Mouse (Mus musculus) lung, postnatal 36 days (tissue): ENCODE measurements at regions not wholly inside any gene's neighbourhood (a gene's known extent, or its start where the extent isn't known, plus 50 kb on each side); places are given as distances from the start of the nearest gene placed in this dataset.

Experiments used
- DNase-seq: peaks from one replicate; pipeline ENCODE4 v3.0.0; 2022; ENCODE audit warnings: mixed read lengths

- no peak for DNase-seq
These were observed 172.6 kb downstream of the Gas1 start for GRCm38 (mm10) chr13:60004611-60005010.

DNA sequence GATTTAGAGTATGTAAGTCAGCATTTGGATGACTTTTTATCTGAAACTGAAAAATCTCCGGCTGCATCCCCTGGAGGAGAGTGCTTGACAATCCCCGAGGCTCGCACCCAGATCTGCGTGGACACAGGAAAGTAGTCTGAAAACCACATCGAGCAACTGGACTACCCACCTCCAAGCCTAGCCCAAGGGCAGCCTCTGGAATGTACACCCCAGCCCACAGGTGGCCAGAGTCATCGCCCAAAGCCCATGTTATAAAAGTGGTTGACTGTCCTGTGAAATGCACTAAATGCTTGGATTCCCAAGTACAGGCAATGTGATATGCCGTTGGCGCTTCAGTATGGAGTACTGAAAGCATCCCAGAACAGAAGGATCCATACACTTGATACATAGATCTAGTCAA is 175.1 kb downstream of the Gas1 start:
- DNase-seq, result no peak

- no peak for DNase-seq
These were observed 175.5 kb downstream of the Gas1 start for GRCm38 (mm10) chr13:60001637-60002036.

- no peak for DNase-seq
These were observed 176.4 kb downstream of the Gas1 start for GRCm38 (mm10) chr13:60000618-60001347.

- DNase-seq, result no peak
These were observed 174.5 kb upstream of the Tut7 start for GRCm38 (mm10) chr13:59997431-59997830.

DNA sequence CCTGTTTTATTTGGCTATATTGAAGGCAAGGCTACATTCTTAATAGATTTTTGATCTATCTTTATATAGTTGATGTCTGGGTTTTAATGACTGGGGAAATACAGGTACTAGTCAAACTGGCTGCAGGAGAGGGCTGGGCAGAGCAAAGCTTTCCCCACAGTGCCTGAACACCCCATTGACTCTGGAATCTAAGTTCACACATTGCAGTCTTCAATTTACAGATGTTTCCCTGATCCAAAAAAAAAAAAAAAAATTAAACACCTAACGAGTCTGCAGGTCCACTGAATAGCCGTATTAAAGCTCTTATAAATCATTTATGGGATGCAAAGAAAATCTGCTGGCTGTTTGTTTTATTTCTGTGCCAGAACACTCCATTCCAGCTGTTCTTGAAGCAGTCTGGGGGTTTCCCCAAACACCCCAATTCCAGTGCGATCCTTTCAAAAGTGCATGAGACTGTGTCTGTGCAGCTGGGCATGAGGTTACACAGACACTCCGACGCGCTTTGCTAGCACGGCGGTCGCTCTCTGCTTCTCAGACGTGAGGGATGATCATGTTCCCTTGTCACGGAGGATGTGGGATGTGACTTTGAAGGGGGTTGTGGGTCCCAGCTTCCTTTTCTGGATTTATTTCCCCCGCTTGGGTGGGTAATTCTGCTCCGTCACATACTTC is 173.3 kb upstream of the Tut7 start:
- no peak for DNase-seq

DNA sequence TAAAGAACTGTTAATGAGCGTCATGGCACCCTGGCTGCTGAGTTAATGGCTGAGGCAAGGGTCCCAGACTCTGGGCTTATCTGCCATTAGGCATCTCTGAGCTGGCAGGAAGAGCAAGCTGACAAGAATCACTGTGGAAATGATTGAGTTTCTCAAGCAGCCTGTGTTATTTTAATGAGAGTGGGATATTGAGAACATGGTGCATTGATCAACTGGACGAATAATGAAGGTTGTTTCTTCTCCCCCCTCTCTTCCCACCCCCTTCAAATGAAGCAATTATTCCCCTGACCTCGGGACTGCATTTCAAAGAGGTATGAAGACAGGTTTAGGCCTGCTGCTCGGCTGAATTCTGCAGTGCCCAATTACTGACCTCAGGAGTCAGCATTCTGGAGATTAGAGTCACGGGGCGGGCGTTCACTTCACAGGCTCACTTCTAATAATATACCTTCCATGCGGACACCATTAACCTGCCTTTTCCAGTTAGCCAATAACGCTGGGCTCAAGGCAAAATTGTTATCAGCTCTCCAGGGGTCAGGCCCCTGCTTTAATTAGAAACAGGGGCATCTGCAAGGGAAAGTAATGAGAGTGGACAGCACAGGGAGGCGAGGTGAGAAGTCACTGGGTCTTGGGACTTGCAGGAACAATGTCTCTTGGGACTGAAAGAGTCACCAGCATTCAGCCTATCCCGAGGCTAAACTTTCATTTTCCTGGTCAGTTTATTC is 170.0 kb upstream of the Tut7 start:
- DNase-seq, result no peak

- no peak for DNase-seq
These were observed 169.4 kb upstream of the Tut7 start for GRCm38 (mm10) chr13:59992346-59992745.

DNA sequence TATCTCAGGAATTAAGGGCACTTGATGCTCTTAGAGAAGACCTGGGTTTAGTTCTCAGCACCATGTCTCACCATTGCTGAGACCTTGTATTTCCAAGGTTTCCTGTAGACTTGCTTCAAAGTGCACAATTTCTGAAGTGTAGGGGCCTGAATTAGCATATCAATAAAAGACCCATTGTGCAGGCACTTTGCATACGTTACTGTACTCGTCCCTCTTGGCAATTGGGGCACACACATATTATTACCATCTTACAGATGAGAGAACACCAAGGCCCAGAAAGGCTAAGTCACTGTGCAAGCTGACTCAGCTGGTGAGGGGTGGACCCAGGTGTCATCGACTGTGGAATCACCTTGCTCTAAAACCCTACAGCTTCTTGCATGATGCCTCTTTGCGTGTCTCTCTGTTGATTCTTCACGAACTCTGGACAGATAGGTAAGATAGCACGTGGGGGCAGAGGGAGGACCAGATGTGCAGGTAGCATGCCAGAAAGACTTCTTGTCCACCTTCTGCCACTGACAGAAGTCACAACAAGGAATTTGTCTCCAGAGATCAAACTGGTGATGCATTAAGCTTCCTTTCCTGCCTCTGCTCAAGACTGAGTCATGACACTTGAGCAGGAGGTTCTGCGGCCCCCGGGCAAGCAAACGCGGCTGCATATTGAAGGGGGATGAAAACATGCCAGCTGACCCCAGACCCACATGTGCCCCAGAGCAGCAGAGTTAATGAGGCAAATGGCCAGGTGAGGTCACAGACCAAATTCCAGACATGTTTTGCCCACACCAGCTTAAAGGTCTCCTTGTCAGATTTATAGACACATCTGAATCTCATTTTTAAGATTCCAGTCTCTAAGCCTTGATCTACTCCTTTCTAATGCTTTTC is 167.7 kb upstream of the Tut7 start:
- DNase-seq, result no peak

GRCm38 (mm10) chr13:59988393-59988965 is 165.5 kb upstream of the Tut7 start:
- no peak for DNase-seq

- no peak for DNase-seq
These were observed 153.5 kb upstream of the Tut7 start for GRCm38 (mm10) chr13:59976425-59976824.

- no peak for DNase-seq
These were observed 149.1 kb upstream of the Tut7 start for GRCm38 (mm10) chr13:59972093-59972427.

DNA sequence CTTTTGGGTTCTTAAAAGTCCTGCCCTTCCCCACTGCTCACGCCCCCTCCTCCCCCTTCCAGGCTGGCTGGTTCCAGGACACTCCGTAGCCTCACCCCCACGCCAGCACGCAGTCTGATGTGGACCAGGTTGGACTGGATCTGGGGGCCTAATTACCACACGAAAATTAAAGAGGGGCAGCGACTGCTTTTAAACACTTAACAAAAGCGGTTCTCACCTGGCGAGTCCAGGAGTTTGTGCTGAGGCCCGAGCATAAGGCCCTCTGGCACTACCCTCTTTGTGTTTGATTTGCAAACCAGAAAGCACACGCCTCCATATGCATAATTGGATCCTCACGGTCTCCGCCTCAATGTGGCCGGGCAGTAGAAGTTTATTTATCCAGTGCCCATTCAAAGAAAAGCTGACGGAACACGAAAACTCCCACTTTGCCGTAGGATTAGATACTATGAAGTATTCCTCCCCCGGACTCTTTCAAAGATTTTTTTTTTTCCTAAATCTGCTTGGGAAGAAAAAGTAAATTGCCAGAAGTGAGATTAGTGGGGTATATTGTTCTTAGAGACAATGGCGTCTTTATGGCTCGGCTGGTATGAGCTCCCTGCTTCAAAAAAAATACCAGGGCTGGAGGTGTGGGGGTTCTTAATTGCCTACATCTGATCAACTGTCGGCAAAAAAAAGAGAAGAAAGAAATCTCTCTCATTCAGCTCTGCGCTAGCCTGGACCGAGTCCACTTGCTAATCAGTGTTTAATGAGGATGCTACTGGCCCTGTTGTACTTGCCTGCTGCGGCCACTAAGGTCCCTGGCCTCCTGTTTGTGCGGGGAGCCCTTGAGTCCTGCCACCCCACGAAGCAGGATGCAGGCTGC is 148.5 kb upstream of the Tut7 start:
- DNase-seq, result no peak

DNA sequence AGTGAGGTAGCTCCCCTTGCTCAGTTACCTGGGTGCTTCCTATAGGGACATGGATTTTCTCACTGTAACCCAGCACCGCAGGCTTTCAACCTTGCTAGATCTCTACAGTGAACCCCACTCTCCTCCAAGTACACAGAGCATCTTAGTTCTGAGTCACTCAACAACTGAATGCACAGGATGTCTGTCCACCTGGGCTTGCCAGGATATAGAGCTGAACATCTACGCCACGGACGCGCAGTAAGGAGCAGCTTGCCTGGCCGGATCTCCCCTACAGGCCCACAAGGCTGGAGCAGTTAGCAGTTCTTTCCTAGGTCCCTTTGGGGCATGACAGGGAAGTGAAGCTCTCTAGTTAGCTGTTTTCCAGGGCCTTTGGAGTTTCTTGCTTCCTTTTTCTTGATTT is 147.5 kb upstream of the Tut7 start:
- DNase-seq, result no peak

GRCm38 (mm10) chr13:59969484-59969883 is 146.5 kb upstream of the Tut7 start:
- DNase-seq, result no peak

GRCm38 (mm10) chr13:59968584-59969240 is 145.8 kb upstream of the Tut7 start:
- DNase-seq, result no peak

- no peak for DNase-seq
These were observed 143.7 kb upstream of the Tut7 start for GRCm38 (mm10) chr13:59966535-59967255.

DNA sequence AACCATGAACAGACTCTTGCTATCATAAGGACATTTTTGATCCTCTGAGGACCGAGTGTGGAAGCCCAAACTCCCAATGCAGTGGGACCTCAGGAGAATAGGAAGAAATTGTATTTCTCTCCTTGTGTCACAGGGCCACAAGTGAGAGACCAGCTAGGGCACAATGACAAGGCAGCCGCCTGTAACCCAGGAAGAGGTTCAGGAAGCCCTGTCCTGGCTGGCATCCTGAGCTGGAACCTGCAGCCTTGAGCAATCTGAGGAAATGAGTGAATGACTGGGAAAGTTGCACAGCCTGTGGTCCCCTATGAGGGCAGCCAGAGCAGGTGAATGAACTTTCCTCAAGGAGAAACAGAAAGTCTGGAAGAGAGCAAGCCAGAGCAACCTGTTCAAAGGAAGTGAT is 142.0 kb upstream of the Tut7 start:
- no peak for DNase-seq

- no peak for DNase-seq
These were observed 140.0 kb upstream of the Tut7 start for GRCm38 (mm10) chr13:59962676-59963664.
